Mouse (Mus musculus): ENCODE data around the gene Syce2. TPM values are rescaled to one million over a fixed set of nuclear protein-coding genes. Genes with fewer than 3 reads are reported as not detected.
A peak's percentile ranks its signal among the peaks of the same experiment; 100 is the strongest.

Gene Syce2
- polyA plus RNA-seq, 1 experiment from 2014 or later: 23.0 TPM

DNA sequence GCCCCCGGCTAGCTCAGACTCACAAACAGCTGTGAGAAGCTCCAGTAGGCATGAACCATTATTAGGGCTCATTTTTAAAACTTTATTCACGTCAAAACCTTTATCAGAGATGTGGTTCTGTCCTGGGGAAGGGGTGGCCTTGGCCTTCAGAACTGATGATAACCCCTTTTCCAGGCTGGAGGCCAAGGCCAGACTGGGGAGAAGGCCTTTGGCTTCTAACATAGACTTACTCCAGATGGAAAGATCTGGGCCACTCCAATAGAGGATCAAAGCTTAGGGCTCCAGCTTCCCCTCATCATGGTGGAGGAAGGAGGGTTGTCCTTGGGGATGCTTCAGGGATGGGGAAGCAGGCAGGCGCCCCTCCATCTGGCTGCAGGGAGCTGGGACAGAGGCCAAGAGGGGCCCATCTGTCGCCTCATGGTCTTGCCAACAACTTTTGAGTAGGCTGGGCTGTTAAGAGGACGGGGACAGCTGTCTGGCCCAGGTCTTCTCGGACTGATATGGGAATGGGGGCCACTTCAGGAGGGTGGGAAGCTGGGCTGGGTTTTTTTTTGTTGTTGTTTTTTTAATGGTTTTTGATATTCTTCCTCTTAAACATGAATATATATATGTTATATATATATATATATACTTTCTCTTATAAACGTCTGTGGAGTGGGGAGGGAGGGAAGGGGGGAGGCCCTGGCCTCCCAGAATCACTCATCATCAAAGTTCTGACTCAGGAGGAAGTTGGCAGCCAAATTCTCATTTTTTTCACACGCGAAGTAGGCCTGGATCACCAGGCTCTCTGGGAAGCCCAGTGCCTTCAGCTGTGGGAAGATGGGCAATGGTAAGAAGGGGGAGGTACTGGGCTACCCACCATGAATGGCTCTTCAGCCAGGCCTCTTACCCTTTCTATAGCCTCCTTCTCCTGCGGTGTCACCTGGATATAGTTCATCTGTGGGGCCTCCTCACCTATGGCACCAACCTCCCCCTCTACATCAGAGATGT lies 36.8 kb upstream of the Syce2 start:
- peak overlapping the region; percentile 48 for H3K27ac ChIP-seq

GRCm38 (mm10) chr8:84837149-84837911 lies 34.6 kb upstream of the Syce2 start:
- peaks cover 62% of the 10 kb centered on the region for H3K36me3 ChIP-seq
- ATAC-seq (replicated peaks; ENCODE audit: insufficient number of reproducible peaks, insufficient read depth, low FRiP score, low read depth): no peak

More for the DNA sequence above, 36.8 kb upstream of the Syce2 start:
- Histone ChIP-seq H3K4me3 (no peak overlapping the region), H3K27me3 (no peaks in the 10 kb centered on the region), H3K4me1 (replicated peaks) (peaks cover 41% of the 10 kb centered on the region), H3K36me3 (peaks cover 51% of the 10 kb centered on the region), H3K4me2 (no peak overlapping the region), H3K9me3 (replicated peaks) (no peaks in the 10 kb centered on the region), H3K9ac (no peak overlapping the region)
- peak; percentile 23; the same call in 1 of the 2 replicates for ATAC-seq (replicated peaks; ENCODE audit: insufficient number of reproducible peaks, insufficient read depth, low FRiP score, low read depth)
- 48% methylated on average over 10 of the region's 10 CpGs for WGBS

GRCm38 (mm10) chr8:84837912-84838470 lies 33.9 kb upstream of the Syce2 start:
- Histone ChIP-seq H3K9ac (no peak overlapping the region), H3K36me3 (peaks cover 69% of the 10 kb centered on the region), H3K4me3 (no peak overlapping the region), H3K4me2 (no peak overlapping the region), H3K9me3 (replicated peaks) (no peaks in the 10 kb centered on the region), H3K4me1 (replicated peaks) (peaks cover 34% of the 10 kb centered on the region), H3K27me3 (no peaks in the 10 kb centered on the region), H3K27ac (no peak overlapping the region)
- 79% methylated on average over 15 of the region's 15 CpGs for WGBS
- ATAC-seq (replicated peaks; ENCODE audit: insufficient number of reproducible peaks, insufficient read depth, low FRiP score, low read depth): no peak

More at GRCm38 (mm10) chr8:84837149-84837911, 34.6 kb upstream of the Syce2 start:
- 53% methylated on average over 8 of the region's 8 CpGs for WGBS
- no peak overlapping the region for H3K27ac ChIP-seq
- H3K9me3 ChIP-seq (replicated peaks): no peaks in the 10 kb centered on the region
- peaks cover 38% of the 10 kb centered on the region for H3K4me1 ChIP-seq (replicated peaks)
- no peak overlapping the region for H3K9ac ChIP-seq
- H3K27me3 ChIP-seq: no peaks in the 10 kb centered on the region
- no peak overlapping the region for H3K4me2 ChIP-seq
- no peak overlapping the region for H3K4me3 ChIP-seq

DNA sequence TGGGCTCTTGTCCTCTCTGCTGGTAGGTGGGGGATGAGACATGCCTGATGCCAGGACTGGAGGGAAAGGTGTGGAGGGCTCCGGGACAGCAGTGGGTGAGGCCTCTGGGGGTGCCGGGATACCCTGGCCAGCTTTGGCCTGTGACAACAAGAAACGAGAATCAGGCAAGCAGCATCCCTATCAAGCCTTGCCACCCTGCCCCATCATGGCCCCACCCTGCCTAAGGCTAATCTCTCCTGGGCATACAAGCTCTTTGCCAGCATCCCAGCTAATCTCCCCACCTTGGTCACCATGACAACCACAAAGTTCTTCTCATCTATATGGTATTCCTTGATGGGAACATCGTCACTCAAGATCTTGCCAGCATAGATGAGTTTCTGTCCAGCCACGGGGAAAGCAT lies 33.4 kb upstream of the Syce2 start:
- Histone ChIP-seq H3K4me1 (replicated peaks) (peaks cover 34% of the 10 kb centered on the region), H3K4me3 (no peak overlapping the region), H3K9me3 (replicated peaks) (no peaks in the 10 kb centered on the region), H3K4me2 (no peak overlapping the region), H3K36me3 (peaks cover 74% of the 10 kb centered on the region), H3K27me3 (no peaks in the 10 kb centered on the region), H3K27ac (no peak overlapping the region), H3K9ac (no peak overlapping the region)
- WGBS: 75% methylated on average over 5 of the region's 5 CpGs
- no peak for ATAC-seq (replicated peaks; ENCODE audit: insufficient number of reproducible peaks, insufficient read depth, low FRiP score, low read depth)

GRCm38 (mm10) chr8:84839411-84839810 lies 32.5 kb upstream of the Syce2 start:
- WGBS: 88% methylated on average over 2 of the region's 2 CpGs
- H3K9ac ChIP-seq: no peak overlapping the region; the same call in 1 of the 2 replicates
- ATAC-seq (replicated peaks; ENCODE audit: insufficient number of reproducible peaks, insufficient read depth, low FRiP score, low read depth): no peak

GRCm38 (mm10) chr8:84839875-84840247 lies 32.0 kb upstream of the Syce2 start:
- H3K9me3 ChIP-seq (replicated peaks): no peaks in the 10 kb centered on the region
- peak overlapping the region; percentile 73 for H3K4me2 ChIP-seq
- H3K27me3 ChIP-seq: no peaks in the 10 kb centered on the region
- ATAC-seq (replicated peaks; ENCODE audit: insufficient number of reproducible peaks, insufficient read depth, low FRiP score, low read depth): no peak
- peaks cover 76% of the 10 kb centered on the region for H3K36me3 ChIP-seq
- peak overlapping the region; percentile 87 for H3K9ac ChIP-seq
- H3K4me3 ChIP-seq: peak overlapping the region; percentile 82
- H3K4me1 ChIP-seq (replicated peaks): peaks cover 34% of the 10 kb centered on the region
- H3K27ac ChIP-seq: peak overlapping the region; percentile 92
- under 1% methylated on average over 7 of the region's 7 CpGs for WGBS

More at GRCm38 (mm10) chr8:84839411-84839810, 32.5 kb upstream of the Syce2 start:
- Histone ChIP-seq H3K27me3 (no peaks in the 10 kb centered on the region), H3K36me3 (peaks cover 76% of the 10 kb centered on the region), H3K27ac (no peak overlapping the region), H3K4me3 (peak overlapping the region; percentile 82), H3K4me2 (peak overlapping the region; percentile 73), H3K9me3 (replicated peaks) (no peaks in the 10 kb centered on the region), H3K4me1 (replicated peaks) (peaks cover 34% of the 10 kb centered on the region)

GRCm38 (mm10) chr8:84840248-84840999 lies 31.5 kb upstream of the Syce2 start, which contains the start of gene Rad23a:
Rad23a (minus strand) TSS chr8:84840665.
- H3K36me3 ChIP-seq: peaks cover 73% of the 10 kb centered on the region
- peak within 1 kb of the TSS; percentile 73 for H3K4me2 ChIP-seq
- peak within 1 kb of the TSS; percentile 92 for H3K27ac ChIP-seq
- peak; percentile 91 for ATAC-seq (replicated peaks; ENCODE audit: insufficient number of reproducible peaks, insufficient read depth, low FRiP score, low read depth)
- under 1% methylated on average over 54 of the region's 55 CpGs for WGBS
- no peaks in the 10 kb centered on the region for H3K9me3 ChIP-seq (replicated peaks)
- peaks cover 34% of the 10 kb centered on the region for H3K4me1 ChIP-seq (replicated peaks)
- H3K4me3 ChIP-seq: peak within 1 kb of the TSS; percentile 82
- peak within 1 kb of the TSS; percentile 87 for H3K9ac ChIP-seq
- no peaks in the 10 kb centered on the region for H3K27me3 ChIP-seq

DNA sequence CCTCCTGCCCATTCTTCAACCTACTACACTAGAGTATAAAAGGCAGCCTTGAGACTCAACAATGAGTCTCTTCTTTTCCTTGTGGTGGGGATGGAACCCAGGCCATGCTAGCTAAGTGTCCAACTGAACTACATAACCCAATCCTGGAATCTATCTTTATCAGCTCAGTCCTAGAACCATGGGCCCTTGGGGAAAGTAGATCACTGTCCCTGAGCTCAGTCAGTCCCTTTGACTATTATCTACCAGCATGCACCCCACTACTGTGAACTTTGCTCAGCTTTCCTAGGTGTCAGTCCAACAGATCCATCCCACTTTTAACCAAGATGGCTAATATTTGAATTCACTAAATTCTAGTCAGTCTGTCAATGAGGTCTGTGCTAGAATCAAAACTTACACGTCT lies 30.4 kb upstream of the Syce2 start:
- Histone ChIP-seq H3K4me2 (no peak overlapping the region), H3K4me3 (no peak overlapping the region), H3K27me3 (no peaks in the 10 kb centered on the region), H3K9ac (no peak overlapping the region), H3K9me3 (replicated peaks) (no peaks in the 10 kb centered on the region), H3K36me3 (peaks cover 62% of the 10 kb centered on the region), H3K4me1 (replicated peaks) (peaks cover 28% of the 10 kb centered on the region), H3K27ac (no peak overlapping the region)
- 78% methylated on average over 1 of the region's 1 CpGs for WGBS
- ATAC-seq (replicated peaks; ENCODE audit: insufficient number of reproducible peaks, insufficient read depth, low FRiP score, low read depth): no peak

DNA sequence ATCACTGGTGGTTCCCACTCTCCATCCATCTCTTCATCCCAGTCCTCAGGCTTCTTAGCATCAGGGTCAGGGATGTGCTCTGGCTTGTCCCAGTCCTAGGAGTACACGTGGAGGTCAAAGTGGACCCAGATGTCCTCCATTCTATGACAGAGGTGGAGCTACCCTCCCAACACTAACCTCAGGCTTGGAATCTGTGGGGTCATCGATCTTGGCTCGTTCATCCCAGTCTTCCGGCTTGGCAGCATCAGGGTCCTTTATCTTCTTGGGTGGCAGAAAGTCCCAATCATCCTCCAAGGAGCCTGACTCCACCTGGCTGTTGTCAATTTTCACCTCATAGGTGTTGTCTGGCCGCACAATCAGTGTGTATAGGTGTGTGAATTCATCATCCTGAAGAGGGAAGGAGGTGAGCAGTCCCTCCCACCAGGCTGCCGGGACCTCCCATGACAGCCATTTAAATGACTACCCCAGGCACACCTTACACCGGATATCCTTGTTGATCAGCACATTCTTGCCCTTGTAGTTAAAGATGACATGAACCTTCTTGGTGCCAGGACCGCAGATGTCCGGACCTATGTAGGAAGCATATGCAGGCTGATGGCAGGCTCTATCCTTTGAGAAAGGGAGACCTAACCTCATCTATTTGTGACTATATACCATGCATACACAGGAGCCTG lies 27.4 kb upstream of the Syce2 start:
- no peak for ATAC-seq (replicated peaks; ENCODE audit: insufficient number of reproducible peaks, insufficient read depth, low FRiP score, low read depth)
- peaks cover 39% of the 10 kb centered on the region for H3K36me3 ChIP-seq
- H3K9ac ChIP-seq: peak overlapping the region; percentile 91
- 69% methylated on average over 9 of the region's 9 CpGs for WGBS
- no peaks in the 10 kb centered on the region for H3K27me3 ChIP-seq
- no peaks in the 10 kb centered on the region for H3K9me3 ChIP-seq (replicated peaks)
- peaks cover 35% of the 10 kb centered on the region for H3K4me1 ChIP-seq (replicated peaks)
- peak overlapping the region; percentile 82 for H3K4me2 ChIP-seq
- peak overlapping the region; percentile 79 for H3K4me3 ChIP-seq
- H3K27ac ChIP-seq: no peak overlapping the region

All from heart, embryonic 15.5 days (tissue).